Mouse (Mus musculus): Measurements from ENCODE around the gene Cpne1. TPM values are rescaled to one million over a fixed set of nuclear protein-coding genes. Genes with fewer than 3 reads are reported as not detected.
"Not testable (repeated sequence)": the region's sequence is repeated elsewhere in the genome, so short reads cannot be mapped to it uniquely, and the experiment has no call there.

Gene Cpne1
- polyA plus RNA-seq, 1 experiment from 2014 or later, result 48.9 TPM

DNA sequence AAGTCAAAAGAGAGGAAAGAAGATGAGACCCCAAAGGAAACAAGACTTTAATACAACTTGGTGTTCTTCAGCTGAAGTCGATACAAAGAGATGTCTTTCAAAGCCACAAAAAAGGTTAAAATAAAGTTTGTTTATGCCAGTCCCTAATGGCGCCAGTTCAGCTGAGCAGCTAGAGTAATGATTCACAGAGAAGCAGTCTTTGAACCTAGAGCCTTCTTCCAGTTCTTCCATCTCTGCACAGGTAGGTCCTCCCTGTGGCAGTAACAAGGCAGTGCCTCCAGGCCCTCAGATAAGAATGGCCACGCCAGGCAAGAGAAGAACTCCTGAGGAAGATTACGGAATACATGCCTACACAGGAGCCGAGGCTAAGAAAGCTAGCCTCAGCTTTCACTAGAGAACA is 12.0 kb upstream of the Cpne1 start:
- H3K27me3 ChIP-seq (replicated peaks), result no peaks in the 10 kb centered on the region
- no peaks in the 10 kb centered on the region for H3K9me3 ChIP-seq
- H3K4me3 ChIP-seq (replicated peaks), result no peak overlapping the region
- H3K4me1 ChIP-seq (replicated peaks), result no peaks in the 10 kb centered on the region
- H3K9ac ChIP-seq, result no peak overlapping the region
- no peak for ATAC-seq
- H3K27ac ChIP-seq, result no peak overlapping the region
- 87% methylated on average over 5 of the region's 5 CpGs for whole genome bisulfite sequencing
- H3K4me2 ChIP-seq (replicated peaks), result no peak overlapping the region
- 0 out of 2 replicates have a peak, but pooled peaks cover 4% of the 10 kb centered on the region for H3K36me3 ChIP-seq

DNA sequence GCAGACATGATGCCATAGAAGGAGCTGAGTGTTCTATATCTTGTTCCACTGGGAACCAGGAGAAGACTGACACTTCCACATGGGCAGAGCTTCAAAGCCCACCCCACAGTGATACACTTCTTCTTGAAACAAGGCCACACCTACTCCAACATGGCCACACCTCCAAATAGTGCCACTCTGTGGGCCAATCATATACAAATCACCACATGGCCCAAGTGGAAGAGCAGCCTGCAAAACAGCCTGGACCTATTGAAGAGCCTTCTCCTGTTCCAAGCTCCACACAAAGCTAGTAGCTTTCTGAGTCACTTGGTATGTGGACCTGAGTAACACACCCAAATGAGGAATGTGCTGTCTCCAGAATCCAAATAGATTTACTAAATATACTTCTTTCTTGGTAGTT is 7.8 kb upstream of the Cpne1 start:
- no peak for ATAC-seq
- H3K4me2 ChIP-seq (replicated peaks), result no peak overlapping the region
- no peak overlapping the region for H3K4me3 ChIP-seq (replicated peaks)
- no peak overlapping the region for H3K27ac ChIP-seq
- H3K27me3 ChIP-seq (replicated peaks), result no peaks in the 10 kb centered on the region
- H3K9me3 ChIP-seq, result no peaks in the 10 kb centered on the region
- 0 out of 2 replicates have a peak, but pooled peaks cover 4% of the 10 kb centered on the region for H3K36me3 ChIP-seq
- H3K9ac ChIP-seq, result no peak overlapping the region
- H3K4me1 ChIP-seq (replicated peaks), result no peaks in the 10 kb centered on the region

DNA sequence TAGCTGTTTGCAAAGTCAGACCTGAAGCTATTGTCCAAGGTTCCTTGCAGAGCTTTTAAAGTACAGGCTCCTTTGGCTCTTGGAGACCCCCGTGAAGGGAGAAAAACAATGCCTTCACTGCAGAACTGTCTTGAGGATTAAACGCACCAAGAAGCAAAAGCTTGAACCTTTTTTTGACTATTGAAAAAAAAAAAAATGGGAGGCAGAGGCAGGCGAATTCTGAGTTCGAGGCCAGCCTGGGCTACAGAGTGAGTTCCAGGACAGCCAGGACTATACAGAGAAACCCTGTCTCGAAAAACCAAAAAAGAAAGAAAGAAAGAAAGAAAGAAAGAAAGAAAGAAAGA is 287 bp upstream of the Cpne1 start:
- Histone ChIP-seq H3K27ac (0 out of 2 replicates have a peak overlapping the region, but pooled peaks have one; percentile 90), H3K4me3 (replicated peaks) (peak overlapping the region; percentile 90), H3K4me2 (replicated peaks) (peak overlapping the region; percentile 55), H3K9ac (peak overlapping the region; percentile 99)
- peak; percentile 1; the same call in 1 of the 2 replicates for ATAC-seq
- H3K4me1 ChIP-seq (replicated peaks); H3K9me3 ChIP-seq; H3K27me3 ChIP-seq (replicated peaks); H3K36me3 ChIP-seq: not testable (repeated sequence)
- WGBS, result 26% methylated on average over 5 of the region's 5 CpGs

DNA sequence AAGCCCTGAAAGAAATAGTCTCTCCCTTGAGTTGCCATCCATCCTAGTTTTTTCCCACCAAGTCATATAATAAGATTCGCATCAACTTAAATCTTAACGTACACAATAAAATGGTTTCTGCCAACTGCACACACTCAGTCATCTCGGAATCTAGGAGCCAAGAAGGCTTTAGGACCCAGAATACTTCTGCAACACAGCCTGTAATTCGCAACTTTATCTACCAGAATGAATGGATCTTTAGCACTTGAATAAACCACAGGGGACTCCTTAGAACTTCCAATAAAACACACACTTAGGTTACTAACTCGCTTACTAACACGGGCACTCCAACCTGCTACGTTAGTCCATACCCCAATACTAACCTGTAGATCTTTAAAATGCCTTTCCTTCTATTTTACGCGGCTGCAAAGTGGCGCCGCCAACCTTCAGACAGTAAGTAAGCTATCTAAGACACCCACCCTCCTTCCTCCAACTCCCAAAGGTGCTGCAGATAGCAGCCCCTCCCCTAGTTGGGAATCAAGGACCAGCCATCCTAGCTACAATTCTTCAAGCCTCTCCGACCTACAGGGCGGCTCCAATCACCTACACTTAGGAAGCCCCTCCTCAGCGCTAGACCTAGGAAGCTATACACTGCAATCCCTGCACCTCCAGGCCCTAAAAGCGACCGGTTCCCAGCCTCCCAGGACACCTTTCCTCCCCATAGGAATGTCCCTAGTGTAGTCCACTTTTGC is 973 bp downstream of the Cpne1 start:
- Histone ChIP-seq H3K4me2 (replicated peaks) (peak overlapping the region; percentile 55), H3K4me1 (replicated peaks) (0 out of 2 replicates have a peak, but pooled peaks cover 9% of the 10 kb centered on the region), H3K27ac (peak overlapping the region; percentile 90), H3K4me3 (replicated peaks) (peak overlapping the region; percentile 90), H3K9me3 (no peaks in the 10 kb centered on the region), H3K36me3 (no peaks in the 10 kb centered on the region), H3K9ac (peak overlapping the region; percentile 99), H3K27me3 (replicated peaks) (no peaks in the 10 kb centered on the region)
- peak; percentile 76 for ATAC-seq
- WGBS, result under 1% methylated on average over 16 of the region's 16 CpGs

DNA sequence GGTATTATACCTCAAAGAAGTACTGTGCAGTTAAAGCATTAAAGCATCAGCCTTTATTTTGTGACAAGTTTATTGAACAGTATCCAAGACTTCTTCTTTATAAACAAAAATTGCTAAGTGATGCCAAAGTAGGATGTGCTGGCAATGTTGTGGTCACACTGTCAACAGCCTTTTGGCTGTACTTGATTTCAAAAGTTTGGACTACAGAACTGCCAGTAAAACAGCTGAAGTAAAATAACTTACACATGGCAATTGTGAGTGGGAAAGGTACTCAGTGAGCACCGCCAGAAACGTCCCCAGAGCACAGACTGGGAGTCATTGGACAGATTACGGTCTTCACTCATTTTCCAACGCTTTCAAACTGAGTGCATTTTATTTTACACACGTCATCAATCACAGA is 19.8 kb downstream of the Cpne1 start:
- 75% methylated on average over 5 of the region's 5 CpGs for WGBS
- Histone ChIP-seq H3K27ac (no peak overlapping the region), H3K9ac (no peak overlapping the region), H3K27me3 (replicated peaks) (no peaks in the 10 kb centered on the region), H3K4me1 (replicated peaks) (no peaks in the 10 kb centered on the region), H3K36me3 (peaks cover 23% of the 10 kb centered on the region), H3K4me3 (replicated peaks) (no peak overlapping the region), H3K9me3 (no peaks in the 10 kb centered on the region), H3K4me2 (replicated peaks) (no peak overlapping the region)
- ATAC-seq, result no peak

DNA sequence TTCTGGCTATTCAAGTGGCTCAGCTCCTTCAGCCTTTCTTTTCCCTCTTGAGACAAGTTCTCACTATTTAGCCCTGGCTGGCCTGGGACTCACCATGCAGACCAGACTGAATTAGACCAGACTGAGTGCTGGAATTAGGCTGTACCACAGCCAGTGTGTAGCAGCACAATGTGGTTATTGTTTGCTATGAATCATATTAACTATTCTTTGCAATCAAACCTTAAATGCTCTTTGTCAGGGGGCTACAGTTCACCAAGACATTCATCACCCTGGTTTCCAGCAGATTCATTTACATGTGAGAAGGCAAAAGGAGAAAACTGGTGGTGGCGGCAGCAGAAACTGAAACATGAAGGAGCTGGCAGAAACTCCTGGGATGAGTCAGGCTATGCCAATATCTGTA is 22.0 kb downstream of the Cpne1 start:
- 91% methylated on average over 1 of the region's 1 CpGs for WGBS
- peaks cover 6% of the 10 kb centered on the region; the same call in 1 of the 2 replicates for H3K36me3 ChIP-seq
- H3K4me2 ChIP-seq (replicated peaks), result no peak overlapping the region
- ATAC-seq, result no peak
- H3K4me1 ChIP-seq (replicated peaks), result no peaks in the 10 kb centered on the region
- H3K27me3 ChIP-seq (replicated peaks), result no peaks in the 10 kb centered on the region
- H3K9ac ChIP-seq, result no peak overlapping the region
- H3K4me3 ChIP-seq (replicated peaks), result no peak overlapping the region
- no peak overlapping the region for H3K27ac ChIP-seq
- H3K9me3 ChIP-seq, result no peaks in the 10 kb centered on the region

DNA sequence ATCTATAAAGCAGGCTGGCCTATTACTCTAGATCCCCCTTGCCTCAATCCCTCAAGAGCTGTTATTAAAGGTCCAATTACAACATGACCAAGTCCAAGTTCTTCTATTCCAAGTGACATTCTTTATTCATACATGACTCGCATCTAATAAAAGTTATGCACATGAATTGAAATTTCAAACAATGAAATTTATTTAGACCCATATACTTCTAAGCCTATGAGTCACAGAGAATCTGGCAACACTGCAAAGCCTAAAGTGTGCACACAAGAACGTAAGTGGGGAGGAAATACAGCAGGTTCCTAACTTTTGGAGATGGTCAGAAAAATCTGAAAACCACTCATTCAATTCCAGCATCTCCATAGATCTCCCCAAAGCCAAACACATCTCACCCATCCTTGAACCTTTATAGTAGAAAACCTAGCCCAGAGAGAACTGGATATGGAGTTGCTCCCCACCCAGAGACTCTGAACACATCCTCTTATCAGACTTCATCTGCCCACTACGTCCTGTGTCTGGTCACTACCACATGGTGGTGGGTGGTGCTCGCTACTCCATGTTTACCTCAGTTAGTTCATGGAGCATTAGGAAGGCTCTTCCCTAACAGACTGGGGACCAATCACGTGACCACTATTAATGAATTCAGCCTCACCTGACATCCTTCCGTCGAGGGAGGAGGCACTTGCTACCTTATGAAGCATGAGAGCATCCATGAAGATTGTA is 24.2 kb downstream of the Cpne1 start:
- Histone ChIP-seq H3K4me3 (replicated peaks) (no peak overlapping the region), H3K9ac (no peak overlapping the region), H3K27ac (no peak overlapping the region), H3K4me1 (replicated peaks) (no peaks in the 10 kb centered on the region), H3K4me2 (replicated peaks) (no peak overlapping the region), H3K36me3 (peaks cover 6% of the 10 kb centered on the region; the same call in 1 of the 2 replicates), H3K9me3 (no peaks in the 10 kb centered on the region), H3K27me3 (replicated peaks) (no peaks in the 10 kb centered on the region)
- ATAC-seq, result no peak
- WGBS, result 88% methylated on average over 7 of the region's 7 CpGs

DNA sequence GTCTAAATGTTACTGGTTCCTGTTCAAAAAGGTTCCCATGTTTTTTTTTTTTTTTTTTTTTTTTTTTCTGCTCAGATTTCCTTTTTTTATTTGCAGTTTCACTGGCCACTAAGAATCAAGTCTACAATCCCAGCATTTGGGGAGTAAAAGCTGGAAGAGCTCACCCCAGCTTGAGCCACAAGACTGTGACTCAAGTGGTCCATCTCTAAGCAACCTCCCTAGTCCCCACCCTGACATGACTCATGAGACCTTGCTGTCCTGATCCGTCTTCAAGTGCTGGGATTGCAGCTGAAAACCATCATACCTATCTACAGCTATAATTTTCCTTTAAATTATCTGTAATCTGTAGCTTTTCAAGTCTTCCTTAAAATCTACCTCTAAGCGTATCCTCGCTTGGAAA is 27.2 kb downstream of the Cpne1 start:
- no peaks in the 10 kb centered on the region for H3K27me3 ChIP-seq (replicated peaks)
- no peak overlapping the region for H3K4me2 ChIP-seq (replicated peaks)
- no peak overlapping the region for H3K27ac ChIP-seq
- H3K4me3 ChIP-seq (replicated peaks), result no peak overlapping the region
- peaks cover 1% of the 10 kb centered on the region; the same call in 1 of the 2 replicates for H3K36me3 ChIP-seq
- H3K9ac ChIP-seq, result no peak overlapping the region
- H3K9me3 ChIP-seq, result no peaks in the 10 kb centered on the region
- WGBS, result 85% methylated on average over 3 of the region's 3 CpGs
- ATAC-seq, result no peak
- H3K4me1 ChIP-seq (replicated peaks), result peaks cover 7% of the 10 kb centered on the region; the same call in 1 of the 2 replicates

DNA sequence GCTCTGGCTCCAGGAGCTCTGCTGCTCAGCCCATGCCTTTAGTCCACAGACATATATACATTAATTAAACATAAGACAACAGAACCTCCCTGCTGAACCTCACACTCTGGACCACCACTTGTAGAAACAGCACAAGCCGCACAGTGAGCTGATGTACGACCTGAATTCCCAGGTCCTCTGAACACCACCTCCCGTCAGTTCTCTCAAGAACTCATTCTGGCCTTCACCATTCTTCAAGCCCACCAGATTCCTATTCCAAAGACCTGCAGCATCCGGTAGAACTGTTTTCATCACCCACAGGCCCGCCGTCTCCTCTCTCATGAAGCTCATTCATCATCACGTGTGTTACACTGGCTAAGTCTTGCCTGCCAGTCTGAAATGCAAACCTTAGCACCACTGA is 31.4 kb downstream of the Cpne1 start:
- WGBS, result 66% methylated on average over 7 of the region's 7 CpGs
- ATAC-seq, result no peak

DNA sequence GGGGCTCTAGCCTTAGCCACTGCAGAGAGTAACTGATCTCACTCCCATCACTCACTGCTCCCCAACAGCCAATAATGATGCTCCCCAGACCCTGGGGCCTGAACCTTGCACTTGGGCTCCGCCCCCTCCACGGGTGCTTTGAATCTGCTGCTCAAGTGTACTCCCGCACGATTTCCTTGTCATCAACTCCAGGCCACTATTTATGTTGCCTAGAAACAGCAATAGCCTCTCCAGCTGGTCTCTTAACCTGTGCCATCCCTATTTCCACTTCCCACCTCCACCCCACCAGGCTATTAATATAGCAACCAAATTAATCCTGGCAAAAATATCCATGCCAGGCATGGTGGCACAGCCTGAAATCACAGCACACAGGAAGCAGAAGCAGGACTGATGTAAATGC is 32.1 kb downstream of the Cpne1 start:
- Histone ChIP-seq H3K9me3 (no peaks in the 10 kb centered on the region), H3K4me2 (replicated peaks) (no peak overlapping the region), H3K27ac (no peak overlapping the region), H3K36me3 (peaks cover 34% of the 10 kb centered on the region), H3K4me3 (replicated peaks) (no peak overlapping the region), H3K27me3 (replicated peaks) (no peaks in the 10 kb centered on the region), H3K4me1 (replicated peaks) (peaks cover 8% of the 10 kb centered on the region; the same call in 1 of the 2 replicates), H3K9ac (no peak overlapping the region)
- 35% methylated on average over 4 of the region's 4 CpGs for WGBS
- peak; percentile 58 for ATAC-seq

More for the DNA sequence above, 31.4 kb downstream of the Cpne1 start:
- H3K4me3 ChIP-seq (replicated peaks), result no peak overlapping the region
- no peaks in the 10 kb centered on the region for H3K27me3 ChIP-seq (replicated peaks)
- H3K36me3 ChIP-seq, result peaks cover 34% of the 10 kb centered on the region
- H3K4me1 ChIP-seq (replicated peaks), result peaks cover 8% of the 10 kb centered on the region; the same call in 1 of the 2 replicates
- no peak overlapping the region for H3K27ac ChIP-seq
- no peaks in the 10 kb centered on the region for H3K9me3 ChIP-seq
- no peak overlapping the region for H3K4me2 ChIP-seq (replicated peaks)
- H3K9ac ChIP-seq, result no peak overlapping the region

DNA sequence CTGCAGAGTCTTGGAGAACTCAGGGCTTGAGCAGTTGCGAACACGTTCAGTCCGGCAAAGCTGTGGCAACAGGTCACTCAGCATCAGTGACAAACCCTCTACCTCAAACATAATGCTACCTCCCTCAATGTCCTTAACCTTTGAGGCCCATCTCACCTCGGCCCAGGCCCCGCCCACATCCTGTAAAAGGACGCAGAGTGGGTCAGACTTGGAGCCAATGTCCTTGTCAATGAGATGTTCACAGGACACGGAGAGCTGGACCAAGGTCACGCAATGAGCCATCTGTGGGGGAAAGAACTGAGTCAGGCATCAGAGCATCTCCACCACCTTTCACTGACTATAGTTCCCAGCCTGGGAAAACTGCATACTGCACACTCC is 32.6 kb downstream of the Cpne1 start:
- Histone ChIP-seq H3K36me3 (peaks cover 34% of the 10 kb centered on the region), H3K27ac (no peak overlapping the region), H3K4me2 (replicated peaks) (no peak overlapping the region), H3K27me3 (replicated peaks) (no peaks in the 10 kb centered on the region), H3K9ac (no peak overlapping the region), H3K4me3 (replicated peaks) (no peak overlapping the region), H3K4me1 (replicated peaks) (peaks cover 8% of the 10 kb centered on the region; the same call in 1 of the 2 replicates), H3K9me3 (no peaks in the 10 kb centered on the region)
- 80% methylated on average over 8 of the region's 8 CpGs for WGBS
- ATAC-seq, result peak; percentile 13; the same call in 1 of the 2 replicates

DNA sequence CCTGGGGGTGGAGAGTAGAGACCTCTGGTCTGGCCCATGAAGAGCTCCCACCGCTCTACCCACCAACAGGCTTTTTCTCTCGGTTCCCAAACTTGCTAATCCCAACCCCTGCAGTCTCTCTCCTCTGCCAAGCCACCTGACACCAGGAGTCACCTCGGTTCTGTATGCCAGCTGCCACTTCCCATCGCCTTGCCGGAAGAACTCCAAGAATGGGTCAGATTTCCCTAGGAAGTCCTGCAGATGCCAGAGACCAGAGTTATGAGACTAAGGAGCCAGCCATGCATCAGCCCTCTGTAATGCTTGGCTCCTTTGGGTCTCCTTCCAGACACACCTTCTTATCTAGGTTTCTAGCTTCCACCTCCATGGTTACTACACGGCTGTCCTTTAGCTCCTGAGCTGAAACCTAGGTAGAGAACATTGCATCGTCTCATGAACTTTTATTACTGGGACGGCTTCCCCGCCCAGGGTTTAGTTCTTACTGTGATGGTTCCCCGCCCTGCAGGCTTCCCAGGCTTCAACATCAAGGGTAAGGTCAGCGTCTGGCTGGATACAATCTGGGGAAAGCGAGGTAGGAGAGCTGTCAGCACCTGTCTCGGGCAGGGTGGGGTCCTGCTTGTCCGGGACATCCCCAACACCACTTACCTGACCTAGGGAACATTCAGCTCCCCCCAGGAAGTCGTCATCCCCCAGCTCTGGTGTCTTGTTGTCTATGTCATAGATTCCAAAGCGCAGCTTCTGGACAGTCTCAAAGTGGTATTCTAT is 33.2 kb downstream of the Cpne1 start:
- Histone ChIP-seq H3K9me3 (no peaks in the 10 kb centered on the region), H3K4me2 (replicated peaks) (no peak overlapping the region), H3K4me3 (replicated peaks) (no peak overlapping the region), H3K4me1 (replicated peaks) (peaks cover 8% of the 10 kb centered on the region; the same call in 1 of the 2 replicates), H3K9ac (no peak overlapping the region), H3K27ac (no peak overlapping the region), H3K36me3 (peaks cover 40% of the 10 kb centered on the region), H3K27me3 (replicated peaks) (no peaks in the 10 kb centered on the region)
- no peak for ATAC-seq
- 85% methylated on average over 16 of the region's 16 CpGs for WGBS
